In genomic region chr15:78489906-78490305, GRCm38 (mm10) we compare ENCODE assay signal across 26 mouse cellular contexts. TPM values are rescaled to one million over a fixed set of nuclear protein-coding genes. Genes with fewer than 3 reads are reported as not detected.
A peak's percentile ranks its signal among the peaks of the same experiment; 100 is the strongest.
DNase-seq lines count a peak whose midpoint lies in the region; ATAC-seq lines count a peak whose summit lies in the region.
"Had no signal": no experiment of that assay in that cellular context is flagged by ENCODE, and none has a peak within 500 bp of the region (broad histone marks: within the 10 kb centered on the region; RNA-seq: fewer than 3 reads in every experiment).

No protein-coding gene starts in this region.

- ATAC-seq in forebrain, embryonic 13.5 days, result no peak
- ATAC-seq in forebrain, embryonic 11.5 days (replicated peaks; ENCODE audit: low FRiP score), result no peak
- ATAC-seq in limb, embryonic 12.5 days (ENCODE audit: insufficient number of reproducible peaks, insufficient read depth, low FRiP score, low TSS enrichment, low read depth), result no peak
- no peak for ATAC-seq in activated CD4-positive, CD25-positive, alpha-beta regulatory T cell, adult 4 months
- ATAC-seq: forebrain, embryonic 14.5 days; forebrain, postnatal 0 days; intestine, postnatal 0 days; Patski had no signal

- no peak overlapping the region for H3K4me3 ChIP-seq in forebrain, embryonic 13.5 days
- no peak overlapping the region for H3K4me3 ChIP-seq in forebrain, embryonic 11.5 days (ENCODE audit: low read depth, low read length)
- no peak overlapping the region for H3K4me3 ChIP-seq in limb, embryonic 12.5 days (replicated peaks)
- H3K4me3 ChIP-seq: embryonic facial prominence, embryonic 13.5 days; erythroblast, embryonic 14.5 days; hindbrain, embryonic 12.5 days; hindbrain, embryonic 15.5 days had no signal

- DNase-seq in forebrain, embryonic 11.5 days (ENCODE audit: low spot score), result no peak
- peak; percentile 49 for DNase-seq in forelimb bud, embryonic 11.5 days (ENCODE audit: low read depth, low spot score)
- DNase-seq in yolk sac, embryonic 10.5 days (ENCODE audit: low spot score), result no peak
- no peak for DNase-seq in cerebellum, postnatal 14 days
- DNase-seq: adrenal gland, adult 2 months; adrenal gland, postnatal 14 days; cerebellum, adult 8-10 months; forebrain, postnatal 0 days; gastrocnemius, postnatal 25 days; kidney, adult 2 months had no signal

- no peak overlapping the region for H3K4me2 ChIP-seq in forebrain, embryonic 13.5 days
- no peak overlapping the region for H3K4me2 ChIP-seq in forebrain, embryonic 11.5 days (ENCODE audit: low read depth, low read length, severe bottlenecking)
- H3K4me2 ChIP-seq in limb, embryonic 12.5 days, result no peak overlapping the region
- H3K4me2 ChIP-seq: embryonic facial prominence, embryonic 13.5 days; heart, embryonic 11.5 days; hindbrain, embryonic 12.5 days; hindbrain, embryonic 15.5 days had no signal

- no peaks in the 10 kb centered on the region for H3K9me3 ChIP-seq in forebrain, embryonic 13.5 days (replicated peaks)
- H3K9me3 ChIP-seq in forebrain, embryonic 11.5 days (ENCODE audit: control insufficient read depth, low read length), result no peaks in the 10 kb centered on the region
- no peaks in the 10 kb centered on the region for H3K9me3 ChIP-seq in limb, embryonic 12.5 days
- H3K9me3 ChIP-seq: embryonic facial prominence, embryonic 13.5 days; G1E; hindbrain, embryonic 12.5 days; hindbrain, embryonic 15.5 days had no signal

- H3K36me3 ChIP-seq in forebrain, embryonic 13.5 days (ENCODE audit: poor library complexity, severe bottlenecking), result no peaks in the 10 kb centered on the region
- no peaks in the 10 kb centered on the region for H3K36me3 ChIP-seq in forebrain, embryonic 11.5 days (ENCODE audit: control insufficient read depth, insufficient read depth, low read length)
- H3K36me3 ChIP-seq in limb, embryonic 12.5 days, result no peaks in the 10 kb centered on the region
- H3K36me3 ChIP-seq: embryonic facial prominence, embryonic 13.5 days; G1E; hindbrain, embryonic 12.5 days; hindbrain, embryonic 15.5 days had no signal

- 75% methylated on average over 8 of the region's 8 CpGs for WGBS in forebrain, embryonic 13.5 days
- 76% methylated on average over 8 of the region's 8 CpGs for WGBS in forebrain, embryonic 11.5 days
- 48% methylated on average over 8 of the region's 8 CpGs for WGBS in limb, embryonic 12.5 days

- no peaks in the 10 kb centered on the region for H3K4me1 ChIP-seq in forebrain, embryonic 13.5 days
- no peaks in the 10 kb centered on the region for H3K4me1 ChIP-seq in forebrain, embryonic 11.5 days (replicated peaks; ENCODE audit: control insufficient read depth, insufficient read depth, low read length)
- H3K4me1 ChIP-seq in limb, embryonic 12.5 days (replicated peaks), result peaks cover 11% of the 10 kb centered on the region
- H3K4me1 ChIP-seq: hindbrain, embryonic 15.5 days had no signal

- no peaks in the 10 kb centered on the region for H3K27me3 ChIP-seq in forebrain, embryonic 13.5 days
- H3K27me3 ChIP-seq in forebrain, embryonic 11.5 days (ENCODE audit: control insufficient read depth, insufficient read depth, low read length), result no peaks in the 10 kb centered on the region
- H3K27me3 ChIP-seq in limb, embryonic 12.5 days, result peaks cover 10% of the 10 kb centered on the region; the same call in 1 of the 2 replicates
- H3K27me3 ChIP-seq: CH12.LX; hindbrain, embryonic 12.5 days; hindbrain, embryonic 15.5 days; Patski had no signal

- H3K9ac ChIP-seq in forebrain, embryonic 13.5 days, result 0 out of 2 replicates have a peak overlapping the region, but pooled peaks have one; percentile 12
- H3K9ac ChIP-seq in forebrain, embryonic 11.5 days (ENCODE audit: low read length), result no peak overlapping the region
- H3K9ac ChIP-seq in limb, embryonic 12.5 days (replicated peaks), result no peak overlapping the region
- H3K9ac ChIP-seq: embryonic facial prominence, embryonic 13.5 days; forebrain, postnatal 0 days; hindbrain, embryonic 12.5 days; hindbrain, embryonic 15.5 days had no signal

- no peak overlapping the region for H3K27ac ChIP-seq in forebrain, embryonic 13.5 days
- no peak overlapping the region for H3K27ac ChIP-seq in forebrain, embryonic 11.5 days (ENCODE audit: low read depth, low read length)
- H3K27ac ChIP-seq in limb, embryonic 12.5 days, result peak overlapping the region; percentile 81
- H3K27ac ChIP-seq: embryonic facial prominence, embryonic 13.5 days; hindbrain, embryonic 12.5 days; hindbrain, embryonic 15.5 days had no signal

RNA-seq across cellular contexts. Expression of gene Il2rb, which starts 5.2 kb away (rescaled TPM):
- not detected in 2 replicates for polyA plus RNA-seq in forebrain, embryonic 13.5 days (2015; fragmentation: Nextera tagmentation; extraction: Ambion mirVana)
- 0.07 TPM in 1 of 2 replicates, not detected in the other for polyA plus RNA-seq in forebrain, embryonic 11.5 days (2014; fragmentation: Nextera tagmentation; extraction: Ambion mirVana)
- polyA plus RNA-seq in limb, embryonic 12.5 days (2016; fragmentation: Nextera tagmentation; extraction: Ambion mirVana), result 0.05 and 0.08 TPM in 2 replicates
- polyA plus RNA-seq in activated CD4-positive, CD25-positive, alpha-beta regulatory T cell, adult 4 months (2017; shearing (Covaris generic)), result 100 to 1,000 TPM; 489 to 584 TPM
- polyA plus RNA-seq: forebrain, embryonic 14.5 days; G1E; heart, embryonic 11.5 days had no signal

RNA-seq across cellular contexts. Expression of gene Tmprss6, which starts 21.5 kb away (rescaled TPM):
- 0.49 TPM in 1 of 2 replicates, not detected in the other for polyA plus RNA-seq in forebrain, embryonic 13.5 days (2015; fragmentation: Nextera tagmentation; extraction: Ambion mirVana)
- 0.31 and 0.79 TPM in 2 replicates for polyA plus RNA-seq in forebrain, embryonic 11.5 days (2014; fragmentation: Nextera tagmentation; extraction: Ambion mirVana)
- 0.10 TPM in 1 of 2 replicates, not detected in the other for polyA plus RNA-seq in limb, embryonic 12.5 days (2016; fragmentation: Nextera tagmentation; extraction: Ambion mirVana)
- polyA plus RNA-seq in activated CD4-positive, CD25-positive, alpha-beta regulatory T cell, adult 4 months (2017; shearing (Covaris generic)), result not detected
- polyA plus RNA-seq: G1E; heart, embryonic 14.5 days had no signal

RNA-seq across cellular contexts. Expression of gene C1qtnf6, which starts 41.3 kb away (rescaled TPM):
- polyA plus RNA-seq in forebrain, embryonic 13.5 days (2015; fragmentation: Nextera tagmentation; extraction: Ambion mirVana), result 4.1 and 5.8 TPM in 2 replicates
- 10.0 and 12.1 TPM in 2 replicates for polyA plus RNA-seq in forebrain, embryonic 11.5 days (2014; fragmentation: Nextera tagmentation; extraction: Ambion mirVana)
- polyA plus RNA-seq in limb, embryonic 12.5 days (2016; fragmentation: Nextera tagmentation; extraction: Ambion mirVana), result 14.8 and 20.0 TPM in 2 replicates
- polyA plus RNA-seq in activated CD4-positive, CD25-positive, alpha-beta regulatory T cell, adult 4 months (2017; shearing (Covaris generic)), result 10 to 100 TPM; 15.5 to 15.9 TPM
- polyA plus RNA-seq: erythroblast, embryonic 14.5 days; G1E had no signal

RNA-seq across cellular contexts. Expression of gene Sstr3, which starts 54.6 kb away (rescaled TPM):
- 0.96 and 1.4 TPM in 2 replicates for polyA plus RNA-seq in forebrain, embryonic 13.5 days (2015; fragmentation: Nextera tagmentation; extraction: Ambion mirVana)
- polyA plus RNA-seq in forebrain, embryonic 11.5 days (2014; fragmentation: Nextera tagmentation; extraction: Ambion mirVana), result 0.09 TPM in 1 of 2 replicates, not detected in the other
- 0.05 TPM in 1 of 2 replicates, not detected in the other for polyA plus RNA-seq in limb, embryonic 12.5 days (2016; fragmentation: Nextera tagmentation; extraction: Ambion mirVana)
- polyA plus RNA-seq in activated CD4-positive, CD25-positive, alpha-beta regulatory T cell, adult 4 months (2017; shearing (Covaris generic)), result not detected
- polyA plus RNA-seq: C2C12; embryonic facial prominence, embryonic 13.5 days; erythroblast, embryonic 14.5 days; G1E; gonadal fat pad, adult 2 months; heart, embryonic 14.5 days had no signal

Comparison
In these comparisons a context has a peak if more than half of its experiments do, and no peak if none do; other contexts are left out.
1. RNA of gene Il2rb, which starts 5.2 kb away (polyA plus RNA-seq): 489 to 584 TPM in activated CD4-positive, CD25-positive, alpha-beta regulatory T cell, adult 4 months; 0.05 to 0.08 TPM in limb, embryonic 12.5 days, 0.07 TPM in forebrain, embryonic 11.5 days and not detected in forebrain, embryonic 13.5 days; every median in the first group is over 100 times any median in the second.